Mouse (Mus musculus) hindbrain, embryonic 15.5 days (tissue): ENCODE measurements around the gene Hist1h3d. TPM values are rescaled to one million over a fixed set of nuclear protein-coding genes. Genes with fewer than 3 reads are reported as not detected.
"Not testable (repeated sequence)": the region's sequence is repeated elsewhere in the genome, so short reads cannot be mapped to it uniquely, and the experiment has no call there.

Source experiments
- ATAC-seq: fragments of 200-750 bp; cut with Nextera tagmentation; 2 replicates; pipeline ENCODE4 v1.8.0; 2017; ENCODE audit warnings: low read depth, moderate number of reproducible peaks, moderate TSS enrichment; ENCODE audit not compliant: low FRiP score
- H3K27ac ChIP-seq: fragments of 300-500 bp; sonication (generic); replicated peaks from 2 replicates; pipeline ENCODE4 v1.5.1; 2015; ENCODE audit warnings: mild to moderate bottlenecking, inconsistent platforms
- H3K27me3 ChIP-seq: fragments of 300-500 bp; sonication (generic); 2 replicates; pipeline ENCODE4 v1.6.1; 2015; ENCODE audit warnings: control low read depth, inconsistent platforms
- H3K36me3 ChIP-seq: fragments of 300-500 bp; sonication (generic); 2 replicates; pipeline ENCODE4 v1.6.1; 2015; ENCODE audit warnings: control low read depth, inconsistent platforms
- H3K4me1 ChIP-seq: fragments of 300-500 bp; sonication (generic); replicated peaks from 2 replicates; pipeline ENCODE4 v1.6.1; 2015; ENCODE audit warnings: control low read depth, inconsistent platforms
- H3K4me2 ChIP-seq: fragments of 300-500 bp; sonication (generic); 2 replicates; pipeline ENCODE4 v1.6.1; 2015; ENCODE audit warnings: moderate library complexity, mild to moderate bottlenecking, inconsistent platforms
- H3K4me3 ChIP-seq: fragments of 300-500 bp; sonication (generic); 2 replicates; pipeline ENCODE4 v1.5.1; 2015; ENCODE audit warnings: mild to moderate bottlenecking, inconsistent platforms
- H3K9ac ChIP-seq: fragments of 300-500 bp; sonication (generic); 2 replicates; pipeline ENCODE4 v1.6.1; 2015; ENCODE audit warnings: inconsistent platforms
- H3K9me3 ChIP-seq: fragments of 300-500 bp; sonication (generic); 2 replicates; pipeline ENCODE4 v1.6.1; 2016; ENCODE audit warnings: control low read depth, inconsistent platforms
- WGBS: fragments of 180-500 bp; shearing (Covaris S2); methylation state at CpG from one replicate; pipeline ENCODE4 v1.1.7; 2015; 5-methylcytosine and 5-hydroxymethylcytosine counted together
- polyA plus RNA-seq: library from polyadenylated mRNA; unstranded; fragments of >200 nt; fragmentation: Nextera tagmentation; extraction: Ambion mirVana; gene quantifications from 2 replicates; pipeline ENCODE4 v1.2.1, GENCODE M21; 2015

The Hist1h3d gene
- polyA plus RNA-seq, 1 experiment from 2014 or later: 1.2 TPM

- Histone ChIP-seq H3K9me3 (no peaks in the 10 kb centered on the region), H3K27me3 (no peaks in the 10 kb centered on the region), H3K4me3 (peak overlapping the region; percentile 52), H3K36me3 (no peaks in the 10 kb centered on the region), H3K27ac (peak overlapping the region; percentile 74), H3K9ac (peak overlapping the region; percentile 36), H3K4me1 (peaks cover 37% of the 10 kb centered on the region), H3K4me2 (peak overlapping the region; percentile 89)
- under 1% methylated on average over 15 of the region's 15 CpGs for WGBS
- ATAC-seq: peak; percentile 3; the same call in 1 of the 2 replicates
Measured at GRCm38 (mm10) chr13:23534368-23535131, 41.0 kb upstream of the Hist1h3d start.

GRCm38 (mm10) chr13:23535137-23536075 lies 40.2 kb upstream of the Hist1h3d start, which contains the start of gene Hist1h3g:
Gene Hist1h3g, plus strand, starts transcription at chr13:23535422.
- not testable (repeated sequence) for H3K9me3 ChIP-seq, H3K36me3 ChIP-seq, H3K27me3 ChIP-seq
- H3K27ac ChIP-seq: peak within 1 kb of the TSS; percentile 74
- WGBS: under 1% methylated on average over 49 of the region's 62 CpGs
- peak within 1 kb of the TSS; percentile 36 for H3K9ac ChIP-seq
- H3K4me1 ChIP-seq: peaks cover 30% of the 10 kb centered on the region
- peak within 1 kb of the TSS; percentile 52 for H3K4me3 ChIP-seq
- H3K4me2 ChIP-seq: peak within 1 kb of the TSS; percentile 89
- ATAC-seq: peak; percentile 94

GRCm38 (mm10) chr13:23536076-23536822 lies 39.3 kb upstream of the Hist1h3d start:
- Histone ChIP-seq H3K36me3 (no peaks in the 10 kb centered on the region), H3K4me2 (peak overlapping the region; percentile 89), H3K4me3 (peak overlapping the region; percentile 52), H3K4me1 (peaks cover 30% of the 10 kb centered on the region), H3K27me3 (no peaks in the 10 kb centered on the region), H3K9ac (0 out of 2 replicates have a peak overlapping the region, but pooled peaks have one; percentile 10), H3K27ac (no peak overlapping the region), H3K9me3 (no peaks in the 10 kb centered on the region)
- WGBS: 20% methylated on average over 7 of the region's 7 CpGs
- no peak for ATAC-seq

GRCm38 (mm10) chr13:23537006-23537710 lies 38.4 kb upstream of the Hist1h3d start:
- Histone ChIP-seq H3K4me3 (no peak overlapping the region), H3K4me2 (peak overlapping the region; percentile 89), H3K9me3 (no peaks in the 10 kb centered on the region), H3K27me3 (no peaks in the 10 kb centered on the region), H3K4me1 (peaks cover 27% of the 10 kb centered on the region), H3K27ac (no peak overlapping the region), H3K9ac (no peak overlapping the region), H3K36me3 (no peaks in the 10 kb centered on the region)
- ATAC-seq: no peak
- 83% methylated on average over 3 of the region's 3 CpGs for WGBS

GRCm38 (mm10) chr13:23538249-23538648 lies 37.3 kb upstream of the Hist1h3d start:
- 78% methylated on average over 5 of the region's 5 CpGs for WGBS
- Histone ChIP-seq H3K36me3 (no peaks in the 10 kb centered on the region), H3K4me1 (peaks cover 21% of the 10 kb centered on the region), H3K27ac (no peak overlapping the region), H3K4me2 (no peak overlapping the region), H3K9me3 (no peaks in the 10 kb centered on the region), H3K9ac (no peak overlapping the region), H3K27me3 (no peaks in the 10 kb centered on the region), H3K4me3 (no peak overlapping the region)
- ATAC-seq: no peak

- H3K9me3 ChIP-seq, ATAC-seq, H3K4me2 ChIP-seq, H3K36me3 ChIP-seq, H3K9ac ChIP-seq, H3K27me3 ChIP-seq, H3K4me3 ChIP-seq, H3K27ac ChIP-seq: not testable (repeated sequence)
- H3K4me1 ChIP-seq: peaks cover 12% of the 10 kb centered on the region
- WGBS: 70% methylated on average over 1 of the region's 1 CpGs
Measured at GRCm38 (mm10) chr13:23539821-23540220, 35.7 kb upstream of the Hist1h3d start.

GRCm38 (mm10) chr13:23541497-23541896 lies 34.1 kb upstream of the Hist1h3d start:
- Histone ChIP-seq H3K9me3 (no peaks in the 10 kb centered on the region), H3K36me3 (no peaks in the 10 kb centered on the region), H3K27me3 (no peaks in the 10 kb centered on the region), H3K4me2 (no peak overlapping the region), H3K9ac (no peak overlapping the region), H3K27ac (no peak overlapping the region), H3K4me3 (no peak overlapping the region), H3K4me1 (peaks cover 8% of the 10 kb centered on the region)
- no peak for ATAC-seq
- WGBS: 81% methylated on average over 3 of the region's 3 CpGs

- H3K27me3 ChIP-seq, H3K9me3 ChIP-seq, H3K4me1 ChIP-seq, H3K36me3 ChIP-seq, ATAC-seq: not testable (repeated sequence)
- H3K9ac ChIP-seq: peak overlapping the region; percentile 40
- peak overlapping the region; percentile 49 for H3K4me3 ChIP-seq
- WGBS: 3% methylated on average over 3 of the region's 3 CpGs
- 0 out of 2 replicates have a peak overlapping the region, but pooled peaks have one; percentile 77 for H3K27ac ChIP-seq
- H3K4me2 ChIP-seq: peak overlapping the region; percentile 87
Measured at GRCm38 (mm10) chr13:23542225-23542980, 33.2 kb upstream of the Hist1h3d start.

- peak within 1 kb of the TSS; percentile 43 for H3K9ac ChIP-seq
- H3K9me3 ChIP-seq, H3K36me3 ChIP-seq, H3K4me1 ChIP-seq, H3K27me3 ChIP-seq: not testable (repeated sequence)
- peak within 1 kb of the TSS; percentile 55 for H3K4me3 ChIP-seq
- H3K27ac ChIP-seq: peak within 1 kb of the TSS; percentile 90
- under 1% methylated on average over 41 of the region's 42 CpGs for WGBS
- peak; percentile 92 for ATAC-seq
- H3K4me2 ChIP-seq: peak within 1 kb of the TSS; percentile 87
Measured at GRCm38 (mm10) chr13:23542999-23543607, 32.5 kb upstream of the Hist1h3d start, which contains the start of gene Hist1h2bh. Gene Hist1h2bh, minus strand, starts transcription at chr13:23543392.
